Mouse (Mus musculus): ENCODE data around the gene Tff2. TPM values are rescaled to one million over a fixed set of nuclear protein-coding genes. Genes with fewer than 3 reads are reported as not detected.

Gene Tff2
- polyA plus RNA-seq, 1 experiment from 2014 or later = not detected

GRCm38 (mm10) chr17:31117946-31118345 is 26.1 kb downstream of the Tff2 start:
- Histone ChIP-seq H3K9ac (replicated peaks; ENCODE audit: low read length) (no peak overlapping the region), H3K27me3 (ENCODE audit: control insufficient read depth, insufficient read depth, low read length) (no peaks in the 10 kb centered on the region), H3K27ac (replicated peaks; ENCODE audit: low read depth, low read length) (no peak overlapping the region), H3K4me3 (ENCODE audit: low read depth, low read length) (no peak overlapping the region), H3K4me1 (ENCODE audit: control insufficient read depth, insufficient read depth, low read length) (no peaks in the 10 kb centered on the region), H3K9me3 (replicated peaks; ENCODE audit: control insufficient read depth, low read length) (no peaks in the 10 kb centered on the region), H3K36me3 (replicated peaks; ENCODE audit: control insufficient read depth, insufficient read depth, low read depth, low read length) (no peaks in the 10 kb centered on the region), H3K4me2 (ENCODE audit: low read depth, low read length) (no peak overlapping the region)
- 89% methylated on average over 5 of the region's 5 CpGs for WGBS
- no peak for ATAC-seq (replicated peaks; ENCODE audit: insufficient number of reproducible peaks, low FRiP score, low TSS enrichment, low read depth)
- DNase-seq (ENCODE audit: low spot score) = no peak

- H3K27ac ChIP-seq (replicated peaks; ENCODE audit: low read depth, low read length) = no peak overlapping the region
- H3K36me3 ChIP-seq (replicated peaks; ENCODE audit: control insufficient read depth, insufficient read depth, low read depth, low read length) = no peaks in the 10 kb centered on the region
- no peak overlapping the region for H3K9ac ChIP-seq (replicated peaks; ENCODE audit: low read length)
- no peaks in the 10 kb centered on the region for H3K9me3 ChIP-seq (replicated peaks; ENCODE audit: control insufficient read depth, low read length)
- WGBS = 66% methylated on average over 6 of the region's 6 CpGs
- H3K27me3 ChIP-seq (ENCODE audit: control insufficient read depth, insufficient read depth, low read length) = no peaks in the 10 kb centered on the region
- ATAC-seq (replicated peaks; ENCODE audit: insufficient number of reproducible peaks, low FRiP score, low TSS enrichment, low read depth) (no peak), DNase-seq (ENCODE audit: low spot score) (no peak)
- no peak overlapping the region for H3K4me3 ChIP-seq (ENCODE audit: low read depth, low read length)
- H3K4me2 ChIP-seq (ENCODE audit: low read depth, low read length) = no peak overlapping the region
- H3K4me1 ChIP-seq (ENCODE audit: control insufficient read depth, insufficient read depth, low read length) = no peaks in the 10 kb centered on the region
These were observed 28.0 kb downstream of the Tff2 start for GRCm38 (mm10) chr17:31116063-31116462.

GRCm38 (mm10) chr17:31113191-31113856 is 30.8 kb downstream of the Tff2 start:
- Histone ChIP-seq H3K9me3 (replicated peaks; ENCODE audit: control insufficient read depth, low read length) (no peaks in the 10 kb centered on the region), H3K4me1 (ENCODE audit: control insufficient read depth, insufficient read depth, low read length) (no peaks in the 10 kb centered on the region), H3K27ac (replicated peaks; ENCODE audit: low read depth, low read length) (no peak overlapping the region), H3K9ac (replicated peaks; ENCODE audit: low read length) (no peak overlapping the region; the same call in 1 of the 2 replicates), H3K36me3 (replicated peaks; ENCODE audit: control insufficient read depth, insufficient read depth, low read depth, low read length) (no peaks in the 10 kb centered on the region), H3K4me2 (ENCODE audit: low read depth, low read length) (no peak overlapping the region), H3K4me3 (ENCODE audit: low read depth, low read length) (no peak overlapping the region), H3K27me3 (ENCODE audit: control insufficient read depth, insufficient read depth, low read length) (no peaks in the 10 kb centered on the region)
- DNase-seq (ENCODE audit: low spot score) = peak; percentile 38
- ATAC-seq (replicated peaks; ENCODE audit: insufficient number of reproducible peaks, low FRiP score, low TSS enrichment, low read depth) = 0 out of 2 replicates have a peak, but pooled peaks have one; percentile 46
- WGBS = 44% methylated on average over 9 of the region's 9 CpGs

GRCm38 (mm10) chr17:31108388-31108787 is 35.7 kb downstream of the Tff2 start:
- H3K9me3 ChIP-seq (replicated peaks; ENCODE audit: control insufficient read depth, low read length) = no peaks in the 10 kb centered on the region
- no peak overlapping the region for H3K9ac ChIP-seq (replicated peaks; ENCODE audit: low read length)
- no peaks in the 10 kb centered on the region for H3K36me3 ChIP-seq (replicated peaks; ENCODE audit: control insufficient read depth, insufficient read depth, low read depth, low read length)
- no peak overlapping the region for H3K4me2 ChIP-seq (ENCODE audit: low read depth, low read length)
- ATAC-seq (replicated peaks; ENCODE audit: insufficient number of reproducible peaks, low FRiP score, low TSS enrichment, low read depth) (no peak), DNase-seq (ENCODE audit: low spot score) (no peak)
- no peak overlapping the region for H3K27ac ChIP-seq (replicated peaks; ENCODE audit: low read depth, low read length)
- H3K27me3 ChIP-seq (ENCODE audit: control insufficient read depth, insufficient read depth, low read length) = no peaks in the 10 kb centered on the region
- no peaks in the 10 kb centered on the region for H3K4me1 ChIP-seq (ENCODE audit: control insufficient read depth, insufficient read depth, low read length)
- no peak overlapping the region for H3K4me3 ChIP-seq (ENCODE audit: low read depth, low read length)
- WGBS = 93% methylated on average over 15 of the region's 15 CpGs

GRCm38 (mm10) chr17:31103823-31104222 is 40.3 kb downstream of the Tff2 start:
- Histone ChIP-seq H3K27me3 (ENCODE audit: control insufficient read depth, insufficient read depth, low read length) (no peaks in the 10 kb centered on the region), H3K9me3 (replicated peaks; ENCODE audit: control insufficient read depth, low read length) (no peaks in the 10 kb centered on the region), H3K9ac (replicated peaks; ENCODE audit: low read length) (no peak overlapping the region), H3K36me3 (replicated peaks; ENCODE audit: control insufficient read depth, insufficient read depth, low read depth, low read length) (no peaks in the 10 kb centered on the region), H3K27ac (replicated peaks; ENCODE audit: low read depth, low read length) (no peak overlapping the region), H3K4me1 (ENCODE audit: control insufficient read depth, insufficient read depth, low read length) (no peaks in the 10 kb centered on the region), H3K4me2 (ENCODE audit: low read depth, low read length) (no peak overlapping the region), H3K4me3 (ENCODE audit: low read depth, low read length) (no peak overlapping the region)
- DNase-seq (ENCODE audit: low spot score) = no peak
- ATAC-seq (replicated peaks; ENCODE audit: insufficient number of reproducible peaks, low FRiP score, low TSS enrichment, low read depth) = no peak
- 88% methylated on average over 8 of the region's 8 CpGs for WGBS

GRCm38 (mm10) chr17:31103007-31103570 is 41.0 kb downstream of the Tff2 start:
- Histone ChIP-seq H3K36me3 (replicated peaks; ENCODE audit: control insufficient read depth, insufficient read depth, low read depth, low read length) (no peaks in the 10 kb centered on the region), H3K27ac (replicated peaks; ENCODE audit: low read depth, low read length) (no peak overlapping the region), H3K9ac (replicated peaks; ENCODE audit: low read length) (no peak overlapping the region), H3K4me3 (ENCODE audit: low read depth, low read length) (no peak overlapping the region), H3K4me1 (ENCODE audit: control insufficient read depth, insufficient read depth, low read length) (no peaks in the 10 kb centered on the region), H3K9me3 (replicated peaks; ENCODE audit: control insufficient read depth, low read length) (no peaks in the 10 kb centered on the region), H3K4me2 (ENCODE audit: low read depth, low read length) (no peak overlapping the region), H3K27me3 (ENCODE audit: control insufficient read depth, insufficient read depth, low read length) (no peaks in the 10 kb centered on the region)
- no peak for ATAC-seq (replicated peaks; ENCODE audit: insufficient number of reproducible peaks, low FRiP score, low TSS enrichment, low read depth)
- DNase-seq (ENCODE audit: low spot score) = no peak
- 85% methylated on average over 8 of the region's 8 CpGs for WGBS

- 81% methylated on average over 5 of the region's 5 CpGs for WGBS
- Histone ChIP-seq H3K27ac (replicated peaks; ENCODE audit: low read depth, low read length) (no peak overlapping the region), H3K9me3 (replicated peaks; ENCODE audit: control insufficient read depth, low read length) (no peaks in the 10 kb centered on the region), H3K9ac (replicated peaks; ENCODE audit: low read length) (no peak overlapping the region), H3K4me3 (ENCODE audit: low read depth, low read length) (no peak overlapping the region), H3K36me3 (replicated peaks; ENCODE audit: control insufficient read depth, insufficient read depth, low read depth, low read length) (no peaks in the 10 kb centered on the region), H3K4me2 (ENCODE audit: low read depth, low read length) (no peak overlapping the region), H3K27me3 (ENCODE audit: control insufficient read depth, insufficient read depth, low read length) (no peaks in the 10 kb centered on the region), H3K4me1 (ENCODE audit: control insufficient read depth, insufficient read depth, low read length) (no peaks in the 10 kb centered on the region)
- DNase-seq (ENCODE audit: low spot score) (no peak), ATAC-seq (replicated peaks; ENCODE audit: insufficient number of reproducible peaks, low FRiP score, low TSS enrichment, low read depth) (no peak)
These were observed 45.3 kb downstream of the Tff2 start for GRCm38 (mm10) chr17:31098788-31099187.

- H3K36me3 ChIP-seq (replicated peaks; ENCODE audit: control insufficient read depth, insufficient read depth, low read depth, low read length) = no peaks in the 10 kb centered on the region
- H3K4me3 ChIP-seq (ENCODE audit: low read depth, low read length) = no peak overlapping the region
- H3K4me2 ChIP-seq (ENCODE audit: low read depth, low read length) = no peak overlapping the region
- H3K27me3 ChIP-seq (ENCODE audit: control insufficient read depth, insufficient read depth, low read length) = no peaks in the 10 kb centered on the region
- no peak overlapping the region for H3K27ac ChIP-seq (replicated peaks; ENCODE audit: low read depth, low read length)
- 89% methylated on average over 2 of the region's 2 CpGs for WGBS
- no peaks in the 10 kb centered on the region for H3K4me1 ChIP-seq (ENCODE audit: control insufficient read depth, insufficient read depth, low read length)
- H3K9me3 ChIP-seq (replicated peaks; ENCODE audit: control insufficient read depth, low read length) = no peaks in the 10 kb centered on the region
- H3K9ac ChIP-seq (replicated peaks; ENCODE audit: low read length) = no peak overlapping the region
- ATAC-seq (replicated peaks; ENCODE audit: insufficient number of reproducible peaks, low FRiP score, low TSS enrichment, low read depth) (no peak), DNase-seq (ENCODE audit: low spot score) (no peak)
These were observed 47.2 kb downstream of the Tff2 start for GRCm38 (mm10) chr17:31096893-31097292.

Measured in embryonic facial prominence, embryonic 11.5 days (tissue).